Mouse (Mus musculus): Measurements from ENCODE around the gene Cdkn2b. TPM values are rescaled to one million over a fixed set of nuclear protein-coding genes. Genes with fewer than 3 reads are reported as not detected.
A peak's percentile ranks its signal among the peaks of the same experiment; 100 is the strongest.

The Cdkn2b gene
- polyA plus RNA-seq, 1 experiment: 5.1 TPM

DNA sequence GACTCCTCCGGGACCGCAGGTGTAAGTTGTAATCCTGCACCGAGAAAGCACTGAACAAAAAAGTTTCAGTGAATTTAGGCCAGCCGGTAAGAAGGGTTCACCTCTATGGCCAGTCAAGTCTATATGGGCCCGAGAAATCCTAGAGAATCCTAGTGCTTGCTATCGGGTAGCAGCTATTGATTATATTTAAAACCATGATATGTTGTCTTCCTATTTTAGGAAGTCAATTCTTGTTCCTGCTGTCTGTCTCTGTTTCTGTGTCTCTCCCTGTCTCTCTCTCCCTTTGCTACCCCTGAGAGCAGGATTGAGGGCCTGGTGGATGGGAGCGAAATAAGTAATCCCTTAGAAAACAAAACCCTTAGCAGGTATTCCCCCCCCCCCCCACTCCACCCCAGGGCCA lies 17.3 kb downstream of the Cdkn2b start:
- Histone ChIP-seq H3K27me3 (replicated peaks; ENCODE audit: control insufficient read depth, insufficient read depth, low read length) (peaks cover 10% of the 10 kb centered on the region), H3K4me3 (ENCODE audit: insufficient read depth, low read depth, low read length) (no peak overlapping the region), H3K27ac (ENCODE audit: insufficient read depth, low read depth, low read length) (no peak overlapping the region), H3K36me3 (ENCODE audit: control insufficient read depth, insufficient read depth, low read length) (no peaks in the 10 kb centered on the region), H3K4me1 (ENCODE audit: control insufficient read depth, insufficient read depth, low read length) (no peaks in the 10 kb centered on the region)
- no peak for DNase-seq
- 71% methylated on average over 7 of the region's 7 CpGs for WGBS
- TF ChIP-seq CTCF (conservative IDR thresholded peaks at IDR 0.05; ENCODE audit: insufficient read depth, insufficient read length, low read depth, low read length): no peak
- no peak for TF ChIP-seq POLR2A (IDR thresholded peaks at IDR 0.05; ENCODE audit: low read depth, low read length)

DNA sequence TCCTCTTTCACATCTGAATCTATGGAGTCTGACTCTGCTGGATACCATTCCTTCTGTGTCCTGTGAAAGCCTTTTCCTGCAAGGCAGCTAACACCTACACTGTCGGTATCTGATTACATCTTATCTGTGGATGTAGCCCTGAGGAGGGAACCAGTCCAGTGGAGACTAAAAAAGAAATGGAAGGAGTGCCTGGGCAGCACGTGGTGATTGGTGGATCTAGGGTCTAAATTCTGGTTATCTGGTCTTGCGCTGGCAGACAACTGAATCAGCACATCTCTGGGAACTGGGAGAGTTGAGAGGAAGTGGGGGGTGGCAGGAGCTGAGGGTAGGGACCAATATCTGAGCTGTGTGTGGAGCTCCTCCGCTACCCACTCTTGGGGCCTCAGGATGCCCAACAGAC lies 21.8 kb downstream of the Cdkn2b start:
- Histone ChIP-seq H3K4me1 (ENCODE audit: control insufficient read depth, insufficient read depth, low read length) (no peaks in the 10 kb centered on the region), H3K27ac (ENCODE audit: insufficient read depth, low read depth, low read length) (no peak overlapping the region), H3K36me3 (ENCODE audit: control insufficient read depth, insufficient read depth, low read length) (no peaks in the 10 kb centered on the region), H3K4me3 (ENCODE audit: insufficient read depth, low read depth, low read length) (no peak overlapping the region), H3K27me3 (replicated peaks; ENCODE audit: control insufficient read depth, insufficient read depth, low read length) (peaks cover 7% of the 10 kb centered on the region)
- 4% methylated on average over 4 of the region's 4 CpGs for WGBS
- no peak for DNase-seq
- TF ChIP-seq CTCF (conservative IDR thresholded peaks at IDR 0.05; ENCODE audit: insufficient read depth, insufficient read length, low read depth, low read length) (no peak), POLR2A (IDR thresholded peaks at IDR 0.05; ENCODE audit: low read depth, low read length) (no peak)

DNA sequence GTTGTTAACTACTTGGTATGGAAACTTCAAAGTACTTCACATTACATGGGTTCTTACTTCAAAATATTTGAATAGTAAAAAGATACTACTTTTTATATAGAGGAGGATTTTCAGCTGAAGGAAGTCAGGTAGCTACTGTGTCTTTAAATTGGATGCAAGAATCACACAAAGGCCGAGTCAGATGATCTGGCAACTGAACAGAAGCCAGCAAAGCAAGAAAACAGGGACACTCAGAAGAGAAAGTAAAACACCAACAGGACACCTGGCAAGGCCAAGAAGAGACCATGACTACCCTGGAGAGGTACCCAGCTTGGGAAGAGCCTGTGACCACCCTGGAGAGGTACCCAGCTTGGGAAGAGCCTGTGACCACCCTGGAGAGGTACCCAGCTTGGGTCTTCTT lies 24.3 kb downstream of the Cdkn2b start:
- peaks cover 11% of the 10 kb centered on the region for H3K27me3 ChIP-seq (replicated peaks; ENCODE audit: control insufficient read depth, insufficient read depth, low read length)
- WGBS: 6% methylated on average over 1 of the region's 1 CpGs

DNA sequence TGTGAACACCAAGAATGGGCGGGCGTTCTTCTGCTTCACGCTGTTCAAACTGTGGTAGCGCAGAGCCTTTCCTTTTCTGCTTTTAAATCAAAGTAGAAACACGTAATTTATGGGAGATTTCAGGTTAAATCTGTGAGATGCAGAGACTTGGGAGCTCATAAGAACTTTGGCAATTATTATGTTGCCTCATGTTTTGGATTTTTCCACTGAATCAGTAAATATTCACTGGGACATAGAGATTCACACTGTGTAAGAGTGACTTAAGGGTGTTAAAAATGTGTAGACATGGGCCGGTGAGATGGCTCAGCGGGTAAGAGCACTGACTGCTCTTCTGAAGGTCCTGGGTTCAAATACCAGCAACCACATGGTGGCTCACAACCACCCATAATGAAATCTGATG lies 25.2 kb downstream of the Cdkn2b start:
- no peak for DNase-seq
- WGBS: 41% methylated on average over 7 of the region's 7 CpGs
- Histone ChIP-seq H3K27ac (ENCODE audit: insufficient read depth, low read depth, low read length) (no peak overlapping the region), H3K4me3 (ENCODE audit: insufficient read depth, low read depth, low read length) (no peak overlapping the region), H3K36me3 (ENCODE audit: control insufficient read depth, insufficient read depth, low read length) (no peaks in the 10 kb centered on the region), H3K4me1 (ENCODE audit: control insufficient read depth, insufficient read depth, low read length) (no peaks in the 10 kb centered on the region; the same call in 1 of the 2 replicates), H3K27me3 (replicated peaks; ENCODE audit: control insufficient read depth, insufficient read depth, low read length) (peaks cover 11% of the 10 kb centered on the region)
- TF ChIP-seq POLR2A (IDR thresholded peaks at IDR 0.05; ENCODE audit: low read depth, low read length): no peak
- no peak for TF ChIP-seq CTCF (conservative IDR thresholded peaks at IDR 0.05; ENCODE audit: insufficient read depth, insufficient read length, low read depth, low read length)

More for the DNA sequence above, 24.3 kb downstream of the Cdkn2b start:
- Histone ChIP-seq H3K27ac (ENCODE audit: insufficient read depth, low read depth, low read length) (no peak overlapping the region), H3K4me3 (ENCODE audit: insufficient read depth, low read depth, low read length) (no peak overlapping the region), H3K4me1 (ENCODE audit: control insufficient read depth, insufficient read depth, low read length) (no peaks in the 10 kb centered on the region; the same call in 1 of the 2 replicates), H3K36me3 (ENCODE audit: control insufficient read depth, insufficient read depth, low read length) (no peaks in the 10 kb centered on the region)
- DNase-seq: no peak
- no peak for TF ChIP-seq CTCF (conservative IDR thresholded peaks at IDR 0.05; ENCODE audit: insufficient read depth, insufficient read length, low read depth, low read length)
- no peak for TF ChIP-seq POLR2A (IDR thresholded peaks at IDR 0.05; ENCODE audit: low read depth, low read length)

DNA sequence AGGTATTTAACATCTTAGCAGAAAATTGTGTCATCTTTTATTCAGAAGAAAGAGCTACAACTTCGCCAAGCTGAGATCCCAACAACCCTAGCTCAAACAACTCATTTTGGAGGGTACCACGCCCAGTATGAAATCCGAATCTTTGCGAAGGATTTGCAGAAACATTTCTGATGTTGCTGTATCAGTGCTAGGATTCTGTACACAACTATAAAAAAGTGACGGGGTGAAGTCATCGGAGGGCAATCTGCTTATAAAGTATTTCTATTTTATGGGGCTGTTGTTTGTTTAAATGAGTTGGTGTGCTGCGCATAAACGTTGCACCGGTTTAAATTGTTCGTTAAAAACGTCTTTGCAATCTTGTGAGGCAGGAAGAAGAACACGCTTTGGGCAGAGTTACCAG lies 28.2 kb downstream of the Cdkn2b start:
- Histone ChIP-seq H3K27me3 (replicated peaks; ENCODE audit: control insufficient read depth, insufficient read depth, low read length) (peaks cover 4% of the 10 kb centered on the region; the same call in 1 of the 2 replicates), H3K4me3 (ENCODE audit: insufficient read depth, low read depth, low read length) (no peak overlapping the region), H3K36me3 (ENCODE audit: control insufficient read depth, insufficient read depth, low read length) (no peaks in the 10 kb centered on the region), H3K27ac (ENCODE audit: insufficient read depth, low read depth, low read length) (no peak overlapping the region), H3K4me1 (ENCODE audit: control insufficient read depth, insufficient read depth, low read length) (no peaks in the 10 kb centered on the region; the same call in 1 of the 2 replicates)
- no peak for DNase-seq
- TF ChIP-seq POLR2A (IDR thresholded peaks at IDR 0.05; ENCODE audit: low read depth, low read length) (no peak), CTCF (conservative IDR thresholded peaks at IDR 0.05; ENCODE audit: insufficient read depth, insufficient read length, low read depth, low read length) (no peak)
- WGBS: 5% methylated on average over 12 of the region's 12 CpGs

DNA sequence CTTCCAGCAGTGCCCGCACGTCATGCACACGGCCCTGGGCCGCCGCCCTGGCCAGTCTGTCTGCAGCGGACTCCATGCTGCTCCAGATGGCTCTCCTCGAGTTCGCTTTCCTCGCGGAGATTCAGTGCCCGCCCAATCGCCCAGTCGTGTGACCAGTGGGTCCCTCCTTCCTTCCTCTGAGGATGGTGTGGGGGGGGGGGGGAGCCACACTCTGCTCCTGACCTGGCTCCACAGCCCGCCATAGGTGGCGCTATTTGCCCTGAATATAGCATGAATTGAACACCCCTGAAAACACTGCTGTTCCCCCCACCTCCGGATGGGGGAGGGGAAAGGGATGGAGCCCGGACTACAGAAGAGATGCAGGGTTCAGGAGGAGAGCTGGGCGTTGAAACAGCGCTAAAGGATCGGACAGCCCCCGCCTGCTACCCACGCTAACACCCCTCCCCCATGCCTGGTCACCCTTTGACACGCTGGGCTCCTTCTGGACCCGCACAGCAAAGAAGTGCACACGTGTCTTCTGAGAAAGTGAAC lies 28.7 kb downstream of the Cdkn2b start:
- Histone ChIP-seq H3K4me3 (ENCODE audit: insufficient read depth, low read depth, low read length) (no peak overlapping the region), H3K4me1 (ENCODE audit: control insufficient read depth, insufficient read depth, low read length) (no peaks in the 10 kb centered on the region; the same call in 1 of the 2 replicates), H3K27me3 (replicated peaks; ENCODE audit: control insufficient read depth, insufficient read depth, low read length) (peaks cover 4% of the 10 kb centered on the region; the same call in 1 of the 2 replicates), H3K36me3 (ENCODE audit: control insufficient read depth, insufficient read depth, low read length) (no peaks in the 10 kb centered on the region), H3K27ac (ENCODE audit: insufficient read depth, low read depth, low read length) (no peak overlapping the region)
- TF ChIP-seq CTCF (conservative IDR thresholded peaks at IDR 0.05; ENCODE audit: insufficient read depth, insufficient read length, low read depth, low read length) (0 out of 2 replicates have a peak, but pooled peaks have one; percentile 10), POLR2A (IDR thresholded peaks at IDR 0.05; ENCODE audit: low read depth, low read length) (no peak)
- WGBS: 3% methylated on average over 25 of the region's 25 CpGs
- DNase-seq: no peak

DNA sequence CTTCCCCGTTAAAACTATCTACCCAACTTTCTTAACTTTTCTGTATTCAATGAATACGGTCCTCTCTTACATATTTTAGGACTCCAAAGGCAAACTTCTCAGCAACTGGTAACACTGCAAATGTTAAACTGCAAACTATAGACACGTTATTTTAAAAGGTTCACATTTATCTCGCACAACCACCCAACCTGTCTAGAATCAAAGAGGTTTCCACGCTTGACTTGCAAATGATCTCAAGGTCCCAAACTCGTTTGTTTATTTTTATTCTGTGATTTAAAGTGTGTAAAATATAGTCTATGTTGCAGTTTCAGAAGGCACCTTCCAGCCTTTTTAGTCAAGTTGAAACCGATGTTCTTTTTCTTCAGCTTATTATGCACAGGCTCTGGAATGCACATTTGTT lies 29.6 kb downstream of the Cdkn2b start:
- no peak overlapping the region for H3K27ac ChIP-seq (ENCODE audit: insufficient read depth, low read depth, low read length)
- 6% methylated on average over 7 of the region's 7 CpGs for WGBS

More for the DNA sequence above, 29.6 kb downstream of the Cdkn2b start:
- Histone ChIP-seq H3K27me3 (replicated peaks; ENCODE audit: control insufficient read depth, insufficient read depth, low read length) (peaks cover 6% of the 10 kb centered on the region; the same call in 1 of the 2 replicates), H3K36me3 (ENCODE audit: control insufficient read depth, insufficient read depth, low read length) (no peaks in the 10 kb centered on the region), H3K4me1 (ENCODE audit: control insufficient read depth, insufficient read depth, low read length) (no peaks in the 10 kb centered on the region; the same call in 1 of the 2 replicates), H3K4me3 (ENCODE audit: insufficient read depth, low read depth, low read length) (no peak overlapping the region)
- no peak for DNase-seq
- TF ChIP-seq POLR2A (IDR thresholded peaks at IDR 0.05; ENCODE audit: low read depth, low read length): no peak
- no peak for TF ChIP-seq CTCF (conservative IDR thresholded peaks at IDR 0.05; ENCODE audit: insufficient read depth, insufficient read length, low read depth, low read length)
